Mouse (Mus musculus): ENCODE results near the gene Tmem81. TPM values are rescaled to one million over a fixed set of nuclear protein-coding genes. Genes with fewer than 3 reads are reported as not detected.
A peak's percentile ranks its signal among the peaks of the same experiment; 100 is the strongest.

Tmem81 gene
- polyA plus RNA-seq, 1 experiment from 2014 or later: 1.3 TPM

GRCm38 (mm10) chr1:132537736-132538135 is 31.7 kb downstream of the Tmem81 start:
- ATAC-seq (replicated peaks; ENCODE audit: insufficient number of reproducible peaks, low FRiP score, low TSS enrichment): no peak
- Histone ChIP-seq H3K9me3 (replicated peaks; ENCODE audit: control insufficient read depth, low read length) (no peaks in the 10 kb centered on the region), H3K27ac (ENCODE audit: low read depth, low read length) (no peak overlapping the region), H3K4me2 (no peak overlapping the region), H3K4me1 (ENCODE audit: control insufficient read depth, insufficient read depth, low read length) (peaks cover 13% of the 10 kb centered on the region), H3K9ac (ENCODE audit: low read depth, low read length) (no peak overlapping the region), H3K27me3 (ENCODE audit: control insufficient read depth, insufficient read depth, low read length) (peaks cover 85% of the 10 kb centered on the region), H3K4me3 (ENCODE audit: low read depth, low read length) (no peak overlapping the region), H3K36me3 (ENCODE audit: control insufficient read depth, insufficient read depth, low read length) (no peaks in the 10 kb centered on the region)
- WGBS (ENCODE audit: insufficient replicate concordance): 75% methylated on average over 5 of the region's 5 CpGs

GRCm38 (mm10) chr1:132540701-132541100 is 34.7 kb downstream of the Tmem81 start:
- no peaks in the 10 kb centered on the region for H3K36me3 ChIP-seq (ENCODE audit: control insufficient read depth, insufficient read depth, low read length)
- H3K9ac ChIP-seq (ENCODE audit: low read depth, low read length): no peak overlapping the region
- H3K27me3 ChIP-seq (ENCODE audit: control insufficient read depth, insufficient read depth, low read length): peaks cover 82% of the 10 kb centered on the region
- no peak overlapping the region for H3K4me3 ChIP-seq (ENCODE audit: low read depth, low read length)
- no peak overlapping the region for H3K27ac ChIP-seq (ENCODE audit: low read depth, low read length)
- H3K4me2 ChIP-seq: no peak overlapping the region; the same call in 1 of the 2 replicates
- whole genome bisulfite sequencing (ENCODE audit: insufficient replicate concordance): 39% methylated on average over 7 of the region's 7 CpGs
- peaks cover 13% of the 10 kb centered on the region for H3K4me1 ChIP-seq (ENCODE audit: control insufficient read depth, insufficient read depth, low read length)
- no peak for ATAC-seq (replicated peaks; ENCODE audit: insufficient number of reproducible peaks, low FRiP score, low TSS enrichment)
- no peaks in the 10 kb centered on the region for H3K9me3 ChIP-seq (replicated peaks; ENCODE audit: control insufficient read depth, low read length)

GRCm38 (mm10) chr1:132541171-132541823 is 35.3 kb downstream of the Tmem81 start:
- 0 out of 2 replicates have a peak, but pooled peaks have one; percentile 55 for ATAC-seq (replicated peaks; ENCODE audit: insufficient number of reproducible peaks, low FRiP score, low TSS enrichment)
- Histone ChIP-seq H3K27me3 (ENCODE audit: control insufficient read depth, insufficient read depth, low read length) (peaks cover 80% of the 10 kb centered on the region), H3K27ac (ENCODE audit: low read depth, low read length) (no peak overlapping the region), H3K4me2 (no peak overlapping the region; the same call in 1 of the 2 replicates), H3K4me3 (ENCODE audit: low read depth, low read length) (no peak overlapping the region), H3K36me3 (ENCODE audit: control insufficient read depth, insufficient read depth, low read length) (no peaks in the 10 kb centered on the region), H3K9me3 (replicated peaks; ENCODE audit: control insufficient read depth, low read length) (no peaks in the 10 kb centered on the region), H3K9ac (ENCODE audit: low read depth, low read length) (no peak overlapping the region), H3K4me1 (ENCODE audit: control insufficient read depth, insufficient read depth, low read length) (peaks cover 13% of the 10 kb centered on the region)
- WGBS (ENCODE audit: insufficient replicate concordance): 4% methylated on average over 14 of the region's 14 CpGs

- H3K36me3 ChIP-seq (ENCODE audit: control insufficient read depth, insufficient read depth, low read length): no peaks in the 10 kb centered on the region
These were observed 36.0 kb downstream of the Tmem81 start for GRCm38 (mm10) chr1:132541824-132542599.

GRCm38 (mm10) chr1:132542762-132543306 is 36.8 kb downstream of the Tmem81 start, which contains the start of gene Cntn2:
Gene Cntn2 (minus strand): TSS chr1:132543256.
- Histone ChIP-seq H3K9ac (ENCODE audit: low read depth, low read length) (no peak within 1 kb of the TSS), H3K9me3 (replicated peaks; ENCODE audit: control insufficient read depth, low read length) (no peaks in the 10 kb centered on the region), H3K27ac (ENCODE audit: low read depth, low read length) (no peak within 1 kb of the TSS), H3K27me3 (ENCODE audit: control insufficient read depth, insufficient read depth, low read length) (peaks cover 75% of the 10 kb centered on the region), H3K4me3 (ENCODE audit: low read depth, low read length) (peak within 1 kb of the TSS; percentile 30), H3K36me3 (ENCODE audit: control insufficient read depth, insufficient read depth, low read length) (no peaks in the 10 kb centered on the region), H3K4me1 (ENCODE audit: control insufficient read depth, insufficient read depth, low read length) (peaks cover 13% of the 10 kb centered on the region), H3K4me2 (peak within 1 kb of the TSS; percentile 43)
- WGBS (ENCODE audit: insufficient replicate concordance): 2% methylated on average over 30 of the region's 30 CpGs
- no peak for ATAC-seq (replicated peaks; ENCODE audit: insufficient number of reproducible peaks, low FRiP score, low TSS enrichment)

More at GRCm38 (mm10) chr1:132541824-132542599, 36.0 kb downstream of the Tmem81 start:
- H3K4me2 ChIP-seq: peak overlapping the region; percentile 43; the same call in 1 of the 2 replicates
- peaks cover 76% of the 10 kb centered on the region for H3K27me3 ChIP-seq (ENCODE audit: control insufficient read depth, insufficient read depth, low read length)
- no peaks in the 10 kb centered on the region for H3K9me3 ChIP-seq (replicated peaks; ENCODE audit: control insufficient read depth, low read length)
- no peak overlapping the region for H3K9ac ChIP-seq (ENCODE audit: low read depth, low read length)
- WGBS (ENCODE audit: insufficient replicate concordance): 13% methylated on average over 5 of the region's 5 CpGs
- no peak overlapping the region; the same call in 1 of the 2 replicates for H3K4me3 ChIP-seq (ENCODE audit: low read depth, low read length)
- ATAC-seq (replicated peaks; ENCODE audit: insufficient number of reproducible peaks, low FRiP score, low TSS enrichment): no peak
- no peak overlapping the region for H3K27ac ChIP-seq (ENCODE audit: low read depth, low read length)
- peaks cover 13% of the 10 kb centered on the region for H3K4me1 ChIP-seq (ENCODE audit: control insufficient read depth, insufficient read depth, low read length)

- Histone ChIP-seq H3K4me2 (no peak overlapping the region), H3K4me1 (ENCODE audit: control insufficient read depth, insufficient read depth, low read length) (peaks cover 13% of the 10 kb centered on the region), H3K27me3 (ENCODE audit: control insufficient read depth, insufficient read depth, low read length) (peaks cover 67% of the 10 kb centered on the region), H3K9me3 (replicated peaks; ENCODE audit: control insufficient read depth, low read length) (no peaks in the 10 kb centered on the region), H3K36me3 (ENCODE audit: control insufficient read depth, insufficient read depth, low read length) (no peaks in the 10 kb centered on the region), H3K27ac (ENCODE audit: low read depth, low read length) (no peak overlapping the region), H3K4me3 (ENCODE audit: low read depth, low read length) (no peak overlapping the region), H3K9ac (ENCODE audit: low read depth, low read length) (no peak overlapping the region)
- 66% methylated on average over 8 of the region's 8 CpGs for WGBS (ENCODE audit: insufficient replicate concordance)
- no peak for ATAC-seq (replicated peaks; ENCODE audit: insufficient number of reproducible peaks, low FRiP score, low TSS enrichment)
These were observed 37.8 kb downstream of the Tmem81 start for GRCm38 (mm10) chr1:132543789-132544188.

- peaks cover 22% of the 10 kb centered on the region for H3K4me1 ChIP-seq (ENCODE audit: control insufficient read depth, insufficient read depth, low read length)
- H3K9me3 ChIP-seq (replicated peaks; ENCODE audit: control insufficient read depth, low read length): no peaks in the 10 kb centered on the region
- H3K4me3 ChIP-seq (ENCODE audit: low read depth, low read length): no peak overlapping the region
- 13% methylated on average over 9 of the region's 9 CpGs for WGBS (ENCODE audit: insufficient replicate concordance)
- peaks cover 17% of the 10 kb centered on the region for H3K27me3 ChIP-seq (ENCODE audit: control insufficient read depth, insufficient read depth, low read length)
- no peak overlapping the region for H3K9ac ChIP-seq (ENCODE audit: low read depth, low read length)
- peak overlapping the region; percentile 2; the same call in 1 of the 2 replicates for H3K27ac ChIP-seq (ENCODE audit: low read depth, low read length)
- no peak overlapping the region for H3K4me2 ChIP-seq
- no peaks in the 10 kb centered on the region for H3K36me3 ChIP-seq (ENCODE audit: control insufficient read depth, insufficient read depth, low read length)
- peak; percentile 48; the same call in 1 of the 2 replicates for ATAC-seq (replicated peaks; ENCODE audit: insufficient number of reproducible peaks, low FRiP score, low TSS enrichment)
These were observed 52.0 kb downstream of the Tmem81 start for GRCm38 (mm10) chr1:132557901-132558631.

All from heart, embryonic 11.5 days (tissue).